Mouse (Mus musculus) right cerebral cortex, postnatal 10 days (tissue): Measurements from ENCODE around the gene Cog3.

Experiments
- DNase-seq, 2 experiments: peaks; one replicate each; pipeline ENCODE4 v3.0.0; 2021; ENCODE audit warnings: low spot score in 2 of 2

The Cog3 gene

DNA sequence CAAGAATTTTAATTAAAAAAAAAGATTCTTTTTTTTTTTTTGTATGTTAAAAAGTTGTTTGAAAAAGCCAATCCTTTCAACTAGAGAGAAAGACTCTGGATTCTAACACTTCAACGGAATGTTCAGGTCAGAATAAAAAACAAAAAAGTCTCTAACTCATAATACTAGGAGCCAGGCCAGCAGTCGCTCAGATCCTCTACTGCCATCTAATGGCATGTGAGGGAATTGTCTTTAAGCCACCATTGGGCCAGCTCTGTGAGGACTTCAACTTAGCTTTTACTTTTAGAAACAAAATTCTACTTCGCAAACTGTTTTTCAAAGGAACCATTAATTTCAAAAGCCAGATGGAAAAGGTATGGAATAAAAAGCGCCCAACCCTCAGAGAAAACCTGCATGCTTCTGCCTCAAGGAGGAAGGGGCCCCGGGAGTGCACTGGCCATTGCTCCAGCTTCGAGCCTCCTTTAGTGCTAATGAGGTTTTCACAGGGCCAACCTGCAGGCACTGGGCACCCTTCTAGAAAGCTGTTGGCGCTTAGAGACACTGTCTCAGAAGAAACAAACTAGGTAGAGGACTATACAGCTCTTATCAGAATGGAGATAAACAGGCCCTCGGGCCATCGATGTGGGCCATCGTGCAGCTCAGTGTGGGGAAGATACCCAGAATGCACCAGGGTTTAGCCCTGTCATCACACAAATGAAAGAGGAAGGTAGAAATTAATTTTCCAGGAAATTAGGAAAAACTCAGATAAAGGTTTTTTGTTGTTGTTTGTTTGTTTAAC lies 6.9 kb upstream of the Cog3 start:
- peak; percentile 42 to 49 for DNase-seq

DNA sequence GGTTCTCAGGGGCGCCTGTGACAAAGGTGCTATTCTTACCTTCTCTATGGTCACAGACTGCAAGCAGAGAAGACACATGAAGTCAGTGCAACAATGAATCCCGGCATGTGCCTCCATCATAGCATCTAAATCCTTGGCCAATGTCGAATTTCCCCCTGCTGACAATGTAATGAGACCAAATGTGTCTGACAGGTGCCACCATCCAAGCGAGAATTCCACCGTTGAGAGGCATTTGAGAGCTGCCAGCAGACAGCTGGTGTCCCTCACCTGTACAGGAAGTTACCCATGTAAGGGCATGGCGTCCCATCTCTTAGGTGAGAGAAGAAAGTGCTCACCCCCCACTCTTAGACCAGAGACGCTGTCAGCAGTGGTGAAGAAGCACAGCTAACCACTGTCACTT lies 4.1 kb upstream of the Cog3 start:
- no peak for DNase-seq

DNA sequence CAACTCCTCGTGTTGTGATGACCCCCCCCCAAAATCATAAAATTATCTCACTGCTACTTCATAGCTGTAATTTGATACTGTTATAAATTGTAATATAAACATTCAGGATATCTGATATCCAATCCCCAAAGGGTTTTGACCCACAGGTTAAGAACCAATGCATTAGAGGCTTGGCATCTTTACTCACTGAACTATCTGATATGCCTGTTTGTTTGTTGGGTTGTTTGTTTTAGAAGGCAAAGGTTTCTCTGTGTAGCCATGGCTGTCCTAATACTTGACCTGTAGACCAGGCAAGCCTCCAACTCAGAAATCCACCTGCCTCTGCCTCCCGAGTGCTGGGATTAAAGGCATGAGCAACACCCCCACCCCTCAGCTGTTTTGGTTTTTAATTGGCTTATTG lies 3.5 kb upstream of the Cog3 start:
- no peak for DNase-seq

DNA sequence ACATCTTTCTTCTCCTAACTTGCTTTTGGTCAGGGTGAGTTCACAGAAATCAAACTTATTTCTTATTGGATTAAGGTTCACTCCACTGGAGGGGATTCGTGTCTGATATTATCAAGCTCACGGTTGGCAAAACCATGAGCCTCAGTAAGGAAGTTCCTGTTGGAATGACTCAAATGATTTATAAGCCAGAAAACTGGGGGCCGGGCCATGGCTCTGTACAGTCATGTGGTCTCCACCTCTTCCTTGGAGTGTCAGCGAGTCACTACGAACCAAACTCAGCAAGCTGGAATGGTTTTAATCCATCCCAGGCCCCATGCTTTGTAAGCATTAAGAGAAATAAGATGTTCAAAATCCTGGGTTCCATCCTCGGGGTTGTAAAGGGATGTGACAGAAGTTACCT lies 2.7 kb upstream of the Cog3 start:
- no peak for DNase-seq

DNA sequence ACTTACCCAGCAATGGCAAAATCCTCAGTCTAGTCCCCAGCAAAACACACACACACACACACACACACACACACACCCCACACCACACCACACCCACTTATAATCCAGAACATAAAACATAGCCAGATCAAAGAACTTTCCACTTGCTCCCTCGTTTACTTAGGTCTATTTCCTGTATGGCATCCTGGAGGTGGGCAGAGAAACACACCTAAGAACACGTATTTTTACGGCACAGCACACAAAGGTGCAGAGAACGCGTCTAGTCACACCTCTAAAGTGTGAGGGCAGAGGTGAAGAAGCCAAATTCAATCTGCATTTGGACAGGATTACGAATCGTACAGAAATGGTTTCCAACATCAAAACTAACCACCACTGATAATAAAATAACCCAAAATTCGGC lies 1.1 kb downstream of the Cog3 start:
- no peak for DNase-seq

DNA sequence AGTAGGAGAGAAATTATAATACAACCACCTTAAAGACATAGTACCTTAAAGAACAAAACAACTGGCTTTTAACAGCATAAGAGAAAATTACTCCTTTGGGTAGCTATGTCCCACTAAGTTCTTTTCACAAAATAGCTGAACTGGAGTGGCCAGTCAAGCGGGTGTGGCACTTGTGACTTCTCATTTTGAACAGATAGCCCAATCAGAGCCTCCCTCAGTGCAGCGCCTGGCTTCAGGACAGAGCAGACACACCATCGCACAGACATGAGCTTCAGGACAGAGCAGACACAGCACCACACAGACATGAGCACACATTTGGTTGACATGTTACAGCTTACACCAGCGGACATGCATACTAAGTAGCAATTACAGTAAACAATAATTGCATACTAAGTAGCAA lies 3.3 kb downstream of the Cog3 start:
- DNase-seq: no peak

DNA sequence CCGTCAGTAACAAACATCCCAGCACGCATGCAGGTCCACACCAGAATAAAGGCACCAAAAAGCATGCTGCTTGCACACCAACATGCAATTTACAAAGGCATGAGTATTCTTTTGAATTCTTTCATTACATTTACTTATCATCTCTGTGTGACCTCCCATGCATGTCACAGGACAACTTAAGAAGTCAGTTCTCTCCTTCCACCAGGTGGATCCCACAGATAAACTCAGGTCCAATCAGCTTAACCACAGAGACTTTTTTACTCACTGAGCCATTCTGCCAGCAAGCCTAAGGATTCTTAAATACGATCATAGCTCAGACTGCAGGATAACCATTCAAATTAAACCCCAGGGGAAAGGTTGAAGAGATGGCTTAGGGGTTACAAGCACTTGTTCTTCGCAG lies 5.2 kb downstream of the Cog3 start:
- no peak for DNase-seq

DNA sequence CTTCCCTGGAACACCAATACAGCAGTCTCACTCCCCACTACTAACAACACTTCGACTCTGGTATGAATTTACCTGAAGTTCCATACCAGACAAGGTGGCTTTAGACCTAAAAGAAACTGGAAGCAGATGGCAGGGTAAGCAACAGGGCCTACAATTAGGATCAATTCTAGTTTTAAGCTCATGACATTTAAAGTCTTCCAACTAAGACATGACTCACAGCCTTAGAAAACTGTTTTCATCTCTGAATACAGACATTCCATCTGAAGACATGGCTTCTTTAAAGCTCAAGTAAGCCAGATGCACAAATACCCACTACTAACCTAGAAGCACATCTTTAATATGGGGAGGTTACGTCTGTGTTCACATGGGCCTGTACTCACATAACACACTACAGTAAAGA lies 6.4 kb downstream of the Cog3 start:
- no peak for DNase-seq

DNA sequence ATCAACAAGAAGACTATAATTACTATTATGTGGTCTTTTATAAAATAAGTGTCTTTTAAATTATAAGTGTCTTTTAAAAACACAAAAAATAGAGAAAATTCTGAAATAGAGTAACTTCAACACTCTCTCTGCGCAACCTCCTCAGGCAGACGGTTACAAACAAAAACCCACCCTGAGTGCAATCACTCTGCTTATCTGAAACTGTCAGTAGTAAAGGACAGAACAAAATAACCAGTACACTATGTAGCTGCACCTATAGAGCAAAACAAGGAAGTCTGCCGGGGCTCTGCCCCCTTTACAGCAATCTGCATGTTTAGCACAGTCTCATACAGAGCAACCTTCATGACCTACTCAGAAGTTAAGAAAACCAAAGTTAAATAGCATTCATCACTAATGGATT lies 12.4 kb downstream of the Cog3 start:
- DNase-seq: no peak

DNA sequence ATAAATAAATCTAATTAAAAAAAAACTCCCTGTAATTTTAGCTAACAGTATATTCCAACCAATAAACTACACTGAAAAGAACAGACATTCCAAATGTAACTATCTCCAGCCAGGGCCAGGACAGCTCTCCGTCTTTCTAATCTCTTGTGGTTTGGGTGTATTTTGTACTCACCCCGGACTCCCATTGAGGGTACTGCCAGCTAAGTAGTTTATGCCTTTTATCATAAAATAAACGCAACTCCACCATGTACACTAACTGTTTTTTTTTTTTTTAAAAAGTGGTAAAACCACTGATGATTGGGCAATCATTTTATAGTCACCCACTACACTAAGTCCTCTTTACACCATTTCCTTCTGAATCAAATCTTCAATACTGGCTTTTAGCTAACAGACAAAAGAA lies 18.7 kb downstream of the Cog3 start:
- DNase-seq: no peak

DNA sequence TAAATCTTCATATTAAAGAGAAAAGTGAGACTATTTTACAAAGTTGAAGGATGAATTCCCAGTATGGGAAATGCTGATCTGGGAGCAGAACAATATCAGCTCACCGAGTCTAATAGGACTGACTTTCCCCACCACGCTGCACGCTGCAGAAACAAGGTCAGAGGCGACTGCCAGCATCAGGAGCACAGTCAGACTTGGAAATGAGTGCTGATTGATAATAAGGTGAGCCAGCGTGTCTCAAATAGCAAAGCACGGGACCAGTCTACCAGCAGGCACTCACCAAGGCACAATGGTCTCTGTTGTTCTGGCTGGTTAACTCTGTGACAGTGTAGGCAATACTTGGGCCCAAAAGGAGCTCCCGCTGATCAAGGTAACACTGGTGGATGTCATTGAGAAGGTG lies 21.7 kb downstream of the Cog3 start:
- DNase-seq: no peak

DNA sequence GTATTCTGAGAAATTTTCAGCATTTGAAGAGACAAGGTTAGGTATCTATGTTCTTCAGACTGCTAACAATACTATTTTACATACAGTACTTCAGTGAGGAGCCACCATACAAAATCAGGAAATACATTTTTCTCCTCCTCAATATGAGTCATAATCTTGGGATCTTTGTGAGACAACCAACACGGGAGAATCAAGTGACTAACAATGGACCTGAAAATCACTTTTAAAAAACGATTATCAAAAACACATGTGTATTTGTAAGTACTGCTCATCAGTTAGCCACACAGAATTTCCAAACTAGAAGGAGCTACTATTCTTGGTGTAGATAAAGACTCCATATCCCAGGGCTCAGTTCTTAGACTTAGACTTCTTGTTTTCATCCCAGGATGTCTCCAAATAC lies 23.0 kb downstream of the Cog3 start:
- DNase-seq: no peak

DNA sequence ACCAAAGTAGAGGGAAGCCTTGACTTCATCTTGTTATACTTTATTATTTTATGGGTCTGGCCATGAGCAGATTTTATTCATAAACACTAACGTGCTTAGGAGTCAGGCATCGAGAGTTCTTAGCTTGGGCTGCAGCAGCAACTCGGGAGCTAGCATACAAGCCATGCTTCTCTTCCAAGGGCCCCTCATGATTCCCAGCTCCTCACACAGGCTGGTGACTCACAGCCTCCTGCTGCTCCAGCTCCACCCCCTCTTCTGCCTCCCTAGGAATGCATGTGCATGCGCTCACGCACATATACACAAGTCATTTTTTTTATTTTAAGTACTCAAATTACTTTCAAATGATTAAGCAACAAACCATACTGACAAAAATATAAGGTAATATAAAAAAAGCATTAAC lies 26.2 kb downstream of the Cog3 start:
- no peak for DNase-seq

DNA sequence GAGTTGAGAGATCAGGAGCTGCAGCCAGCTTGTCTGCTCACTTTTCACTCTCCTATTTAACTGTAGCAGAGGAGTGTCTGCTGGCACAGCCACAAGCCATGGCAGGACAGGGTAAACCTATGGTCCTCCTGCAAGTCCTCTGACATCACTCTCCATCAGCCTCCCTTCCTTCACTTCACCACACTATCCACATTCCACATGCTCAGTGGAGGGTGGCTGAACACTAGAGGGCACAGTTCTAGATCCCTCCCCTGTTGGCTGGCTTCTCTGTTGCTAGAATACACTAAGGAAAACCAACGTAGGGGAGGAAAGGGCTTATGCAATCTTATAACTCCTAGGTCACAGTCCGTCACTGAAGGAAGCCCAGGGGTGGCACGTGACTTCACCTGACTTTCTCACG lies 27.3 kb downstream of the Cog3 start:
- no peak for DNase-seq

DNA sequence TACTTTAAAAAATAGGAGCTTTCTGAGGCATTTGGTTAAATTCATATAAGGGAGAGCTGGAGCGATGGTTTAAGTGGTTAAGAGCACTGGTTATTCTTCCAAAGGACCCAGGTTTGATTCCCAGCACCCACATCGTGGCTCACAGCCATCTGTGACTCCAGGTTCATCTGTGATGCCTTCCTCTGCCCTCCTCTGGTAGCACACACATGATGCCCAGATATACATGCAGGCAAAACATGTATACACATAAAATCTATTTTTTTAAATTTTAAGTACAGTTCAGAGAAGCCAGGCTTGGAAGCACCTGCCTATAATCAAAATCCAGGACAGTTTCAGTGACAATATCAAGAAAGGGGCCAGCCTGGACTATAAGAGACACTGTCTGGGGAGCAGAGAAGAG lies 31.5 kb downstream of the Cog3 start:
- DNase-seq: no peak

DNA sequence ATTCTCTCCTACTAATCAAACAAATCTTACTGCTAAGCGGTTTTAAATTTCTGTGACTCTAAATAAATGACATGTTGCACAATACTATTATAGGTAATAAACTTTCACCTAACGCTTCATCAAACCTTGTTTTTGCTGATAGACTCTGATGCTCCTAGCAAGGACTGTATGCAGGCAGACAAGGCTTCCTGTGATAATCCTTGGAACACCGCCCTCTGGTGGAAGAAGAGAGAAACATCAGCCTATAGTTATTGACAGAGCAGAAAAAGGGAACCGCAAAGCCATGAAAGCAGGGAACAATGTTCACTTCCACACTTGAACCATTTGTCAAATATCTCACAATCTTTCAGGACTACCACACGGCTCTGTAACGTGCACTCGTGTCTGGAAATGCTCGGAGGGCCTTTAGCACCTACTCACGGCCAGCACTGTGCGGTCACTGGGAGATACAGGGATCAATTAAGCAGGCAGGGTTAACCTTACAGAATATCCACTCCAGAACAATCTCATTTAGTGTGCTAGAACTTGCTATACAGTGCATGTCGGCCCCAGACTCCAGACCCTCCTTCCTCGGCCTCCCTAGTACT lies 32.2 kb downstream of the Cog3 start:
- peak; percentile 80 to 82 for DNase-seq

DNA sequence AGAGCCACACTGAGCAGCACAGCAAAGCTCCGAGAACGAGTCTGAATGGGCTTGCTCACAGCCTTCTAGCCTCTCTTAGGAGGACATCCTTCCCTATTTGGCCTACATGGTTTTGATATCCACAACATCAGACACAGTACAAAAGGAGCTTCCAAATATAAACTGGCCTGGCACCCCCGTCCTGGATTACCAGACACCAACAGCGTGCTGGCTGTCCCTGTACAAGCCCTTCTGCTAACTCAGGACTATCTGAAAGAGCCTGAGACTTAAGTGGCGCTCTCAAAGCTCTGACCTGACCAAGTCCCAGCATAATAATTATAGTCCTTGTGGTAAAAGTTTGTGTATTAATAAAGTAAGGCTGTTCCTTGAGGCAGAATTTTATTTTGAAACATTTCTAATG lies 34.2 kb downstream of the Cog3 start:
- no peak for DNase-seq

DNA sequence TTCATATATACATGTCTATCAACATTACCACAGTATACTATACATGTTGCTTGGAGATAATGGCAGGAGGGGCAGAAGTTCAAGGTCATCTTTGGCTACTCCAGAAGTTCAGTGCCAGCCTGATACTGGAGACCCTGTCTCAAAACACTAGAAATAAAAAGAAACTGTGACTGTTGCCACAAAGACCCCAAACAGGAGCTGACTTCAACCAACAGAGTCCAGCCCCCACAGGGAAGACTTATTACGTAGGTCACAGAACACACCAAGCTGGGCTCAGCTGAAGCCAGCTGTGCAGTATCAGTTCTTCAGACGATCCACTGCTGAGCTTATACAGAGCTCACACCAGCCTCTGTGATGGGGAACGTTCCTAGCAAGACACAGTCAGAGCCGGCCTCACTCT lies 37.9 kb downstream of the Cog3 start:
- no peak for DNase-seq

DNA sequence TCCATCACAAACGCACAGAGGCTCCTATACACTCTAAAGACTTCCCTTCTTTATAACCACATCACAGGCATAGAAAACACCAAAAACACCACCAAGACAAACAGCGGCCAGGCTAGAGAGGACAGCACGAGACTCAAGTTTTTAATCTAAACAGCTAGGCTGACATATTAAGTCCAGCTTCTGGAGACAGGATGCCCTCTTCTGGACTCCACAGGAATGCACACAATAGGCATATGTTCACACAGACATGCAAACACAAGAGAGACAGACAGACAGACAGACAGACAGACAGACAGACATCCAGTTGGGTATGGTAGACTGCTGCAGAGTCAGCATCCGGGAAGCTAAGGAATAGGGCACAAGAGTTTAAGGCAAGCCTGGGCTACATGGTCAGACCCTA lies 40.7 kb downstream of the Cog3 start:
- DNase-seq: no peak

DNA sequence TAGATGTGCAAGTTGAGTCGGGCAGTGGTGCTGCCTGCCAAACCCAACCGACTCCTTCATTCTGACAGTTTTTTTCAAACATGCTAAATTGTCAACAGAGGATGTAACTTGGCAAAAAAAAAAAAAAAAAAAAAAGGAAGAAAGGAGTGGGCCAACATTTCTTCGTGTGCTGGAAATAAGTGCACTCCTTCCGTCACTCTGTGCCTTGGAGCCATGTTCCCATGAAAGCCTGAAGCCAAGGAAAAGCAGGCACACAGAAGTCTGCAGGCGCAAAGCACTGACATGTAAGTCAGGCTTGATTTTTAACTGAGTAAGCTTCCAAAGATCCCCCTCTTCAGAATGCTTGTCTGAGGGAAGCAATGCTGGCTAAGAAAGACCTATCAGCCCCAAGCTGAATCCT lies 41.6 kb downstream of the Cog3 start:
- DNase-seq: no peak

DNA sequence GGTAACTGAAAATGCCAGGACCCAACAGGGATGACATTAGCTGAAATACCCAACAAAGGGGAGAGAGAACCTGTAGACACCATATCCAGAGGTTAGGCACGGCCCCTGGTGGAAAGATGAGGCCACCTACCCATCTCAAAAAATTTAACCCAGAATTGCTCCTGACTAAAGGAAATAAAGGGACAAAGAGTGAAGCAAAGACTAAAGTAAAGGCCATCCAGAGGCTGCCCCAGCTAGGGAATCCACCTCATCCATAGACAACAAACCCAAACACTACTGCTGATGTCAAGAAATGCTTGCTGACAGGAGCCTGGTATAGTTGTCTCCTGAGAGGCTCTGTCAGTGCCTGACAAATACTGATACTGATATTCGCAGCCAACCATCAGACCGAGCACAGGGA lies 42.6 kb downstream of the Cog3 start:
- no peak for DNase-seq

DNA sequence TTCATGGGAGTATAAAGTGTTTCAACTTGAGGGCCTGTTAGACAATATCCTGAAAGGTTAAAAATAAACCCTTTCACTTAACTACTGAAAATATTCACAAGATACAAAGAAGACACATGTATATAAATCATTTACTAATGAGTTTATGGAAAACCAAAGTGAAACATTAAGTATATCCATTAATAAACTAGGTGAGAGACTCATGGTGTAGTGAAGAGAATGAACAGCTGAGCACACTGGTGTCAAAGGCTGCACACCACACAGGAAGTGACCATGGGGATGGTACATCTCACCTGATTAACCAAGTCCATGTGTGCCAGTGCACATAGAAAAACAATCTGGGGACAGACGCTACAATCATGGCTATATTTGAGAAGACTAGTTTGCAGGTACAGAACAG lies 45.3 kb downstream of the Cog3 start:
- DNase-seq: no peak

DNA sequence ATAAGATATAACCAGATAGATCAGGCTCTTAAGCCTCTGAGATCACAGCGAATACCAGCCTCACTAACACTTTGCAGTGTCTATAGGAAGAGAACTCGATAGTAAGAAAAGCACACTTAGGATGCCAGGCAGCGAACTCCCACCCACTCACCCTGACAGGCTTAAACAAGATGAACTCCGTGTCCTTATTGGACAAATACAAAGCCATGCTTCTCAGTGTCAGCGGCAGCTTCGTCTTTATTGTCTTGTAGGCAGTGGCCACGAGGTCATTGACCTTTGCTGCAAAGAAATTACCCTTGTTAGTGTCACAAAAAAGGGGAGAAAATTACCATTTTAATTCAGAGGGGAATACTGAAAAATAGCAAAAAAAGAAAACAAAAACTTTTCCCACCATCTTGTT lies 46.5 kb downstream of the Cog3 start:
- DNase-seq: no peak

DNA sequence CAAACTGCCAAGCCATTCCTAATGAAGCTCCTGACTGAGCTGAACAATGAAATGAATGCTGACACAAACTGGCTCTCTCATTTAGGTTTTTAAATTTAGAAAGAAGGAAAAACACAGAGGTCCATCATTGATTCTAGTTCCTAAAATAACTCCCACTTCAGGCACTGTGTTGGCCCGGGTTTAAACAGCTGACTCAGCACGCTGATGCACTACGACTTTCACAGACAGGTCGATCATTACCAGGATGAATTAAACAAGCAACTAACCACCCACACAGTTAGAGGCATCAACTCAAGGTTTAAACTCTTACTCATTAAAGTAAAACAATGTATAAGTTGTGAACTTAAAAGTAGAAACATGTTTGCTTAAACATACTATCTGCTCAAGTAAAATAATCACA lies 47.7 kb downstream of the Cog3 start:
- no peak for DNase-seq
